Mouse (Mus musculus): ENCODE results near the gene Gprin2. TPM values are rescaled to one million over a fixed set of nuclear protein-coding genes. Genes with fewer than 3 reads are reported as not detected.

Gprin2 gene
- polyA plus RNA-seq, 1 experiment, result 0.08 TPM

DNA sequence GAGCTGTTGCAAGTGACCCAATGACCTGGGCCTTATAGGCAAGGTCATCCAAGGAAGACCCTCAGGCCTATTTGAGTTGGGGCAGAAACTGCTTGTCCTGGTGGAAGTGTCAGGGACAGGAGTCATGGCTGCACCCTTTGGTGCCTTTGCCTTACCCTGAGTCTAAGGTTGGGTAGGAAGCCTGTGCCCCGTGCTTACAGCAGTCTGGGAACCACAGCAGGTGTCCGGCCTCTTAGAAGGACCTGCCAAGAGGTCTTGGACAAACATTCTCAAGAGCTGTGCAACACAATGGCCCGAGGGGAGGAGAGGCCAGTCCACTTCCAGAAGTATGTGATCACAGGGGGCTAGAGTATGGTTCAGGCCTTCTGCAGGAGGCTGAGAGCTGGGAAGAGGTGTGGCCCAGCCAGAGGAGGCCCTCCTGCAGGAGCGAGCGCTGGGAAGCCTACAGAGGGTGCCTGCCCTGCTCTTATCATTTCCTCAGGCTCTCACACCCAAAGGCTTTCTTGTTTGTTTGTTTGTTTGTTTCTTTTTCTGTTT lies 22.0 kb upstream of the Gprin2 start:
- no peak overlapping the region for H3K4me3 ChIP-seq (ENCODE audit: control insufficient read depth, insufficient read depth, low read length)
- no peak overlapping the region for H3K27ac ChIP-seq (ENCODE audit: control insufficient read depth, insufficient read depth, low read length)
- WGBS, result 78% methylated on average over 5 of the region's 5 CpGs
- H3K36me3 ChIP-seq (ENCODE audit: control insufficient read depth, insufficient read depth, low read length), result no peaks in the 10 kb centered on the region
- no peaks in the 10 kb centered on the region; the same call in 1 of the 2 replicates for H3K27me3 ChIP-seq (ENCODE audit: control insufficient read depth, insufficient read depth, low read length)
- DNase-seq, result no peak
- no peaks in the 10 kb centered on the region for H3K4me1 ChIP-seq (replicated peaks; ENCODE audit: control insufficient read depth, insufficient read depth, low read length)
- TF ChIP-seq CTCF (IDR thresholded peaks at IDR 0.05; ENCODE audit: borderline replicate concordance, control insufficient read depth, extremely low read depth, insufficient read depth, low read length, poor library complexity) (no peak), POLR2A (IDR thresholded peaks at IDR 0.05; ENCODE audit: control insufficient read depth, extremely low read depth, insufficient read depth, low read length, poor library complexity) (no peak)

DNA sequence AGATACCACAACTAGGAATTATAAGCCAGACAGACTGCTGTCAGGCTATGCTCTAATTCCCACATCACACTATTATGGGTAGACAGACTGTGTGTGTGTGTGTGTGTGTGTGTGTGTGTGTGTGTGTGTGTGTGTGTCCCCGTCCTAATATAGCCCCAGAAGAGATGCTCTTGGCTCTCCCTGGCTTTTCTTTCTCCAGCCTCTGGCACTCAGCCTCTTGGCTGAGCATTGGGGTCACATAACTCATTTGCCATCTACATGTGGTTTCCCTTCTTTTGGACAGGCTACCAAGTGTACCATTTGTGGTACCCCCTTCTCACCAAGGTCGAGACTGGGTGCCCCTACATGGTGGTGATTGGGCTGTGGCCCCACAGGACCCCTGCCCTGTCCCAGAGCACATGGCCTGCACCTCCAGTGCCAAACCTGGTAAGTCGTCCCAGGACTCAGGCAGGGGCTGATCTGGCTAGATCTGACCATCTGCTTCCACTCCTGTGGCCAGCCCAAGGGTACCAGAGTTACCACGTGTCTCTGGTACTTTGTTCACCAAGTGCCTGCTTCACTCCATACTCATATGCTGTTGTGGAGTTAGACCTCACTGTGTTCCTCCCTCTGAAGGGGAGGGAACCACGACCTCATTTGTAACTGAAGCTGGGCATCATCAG lies 20.1 kb upstream of the Gprin2 start:
- Histone ChIP-seq H3K4me3 (ENCODE audit: control insufficient read depth, insufficient read depth, low read length) (no peak overlapping the region), H3K4me1 (replicated peaks; ENCODE audit: control insufficient read depth, insufficient read depth, low read length) (no peaks in the 10 kb centered on the region), H3K36me3 (ENCODE audit: control insufficient read depth, insufficient read depth, low read length) (no peaks in the 10 kb centered on the region), H3K27ac (ENCODE audit: control insufficient read depth, insufficient read depth, low read length) (no peak overlapping the region), H3K27me3 (ENCODE audit: control insufficient read depth, insufficient read depth, low read length) (no peaks in the 10 kb centered on the region; the same call in 1 of the 2 replicates)
- no peak for TF ChIP-seq CTCF (IDR thresholded peaks at IDR 0.05; ENCODE audit: borderline replicate concordance, control insufficient read depth, extremely low read depth, insufficient read depth, low read length, poor library complexity)
- no peak for TF ChIP-seq POLR2A (IDR thresholded peaks at IDR 0.05; ENCODE audit: control insufficient read depth, extremely low read depth, insufficient read depth, low read length, poor library complexity)
- DNase-seq, result no peak
- WGBS, result 61% methylated on average over 5 of the region's 5 CpGs

DNA sequence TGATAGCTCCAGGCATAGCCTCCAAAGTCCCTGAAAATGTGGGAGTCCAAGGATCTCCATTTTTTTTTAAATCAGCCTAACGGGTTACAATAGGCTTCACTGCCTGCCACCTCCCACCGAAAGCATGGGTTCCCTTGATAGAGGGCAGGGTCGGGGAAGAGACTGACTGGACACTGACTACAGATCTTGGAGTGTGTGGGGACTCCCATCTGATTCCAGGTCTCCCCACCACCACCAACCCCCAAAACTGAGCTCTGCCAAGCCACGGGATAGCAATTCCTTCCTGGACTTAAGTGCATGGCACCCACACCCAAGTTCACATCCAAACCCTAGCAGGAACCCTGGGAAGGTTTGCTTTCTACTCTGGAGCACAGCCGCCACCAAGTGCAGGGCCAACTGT lies 19.0 kb upstream of the Gprin2 start:
- no peak for DNase-seq
- Histone ChIP-seq H3K27ac (ENCODE audit: control insufficient read depth, insufficient read depth, low read length) (no peak overlapping the region), H3K4me1 (replicated peaks; ENCODE audit: control insufficient read depth, insufficient read depth, low read length) (no peaks in the 10 kb centered on the region), H3K27me3 (ENCODE audit: control insufficient read depth, insufficient read depth, low read length) (no peaks in the 10 kb centered on the region; the same call in 1 of the 2 replicates), H3K36me3 (ENCODE audit: control insufficient read depth, insufficient read depth, low read length) (no peaks in the 10 kb centered on the region), H3K4me3 (ENCODE audit: control insufficient read depth, insufficient read depth, low read length) (no peak overlapping the region)
- no peak for TF ChIP-seq POLR2A (IDR thresholded peaks at IDR 0.05; ENCODE audit: control insufficient read depth, extremely low read depth, insufficient read depth, low read length, poor library complexity)
- no peak for TF ChIP-seq CTCF (IDR thresholded peaks at IDR 0.05; ENCODE audit: borderline replicate concordance, control insufficient read depth, extremely low read depth, insufficient read depth, low read length, poor library complexity)
- WGBS, result 83% methylated on average over 5 of the region's 5 CpGs

DNA sequence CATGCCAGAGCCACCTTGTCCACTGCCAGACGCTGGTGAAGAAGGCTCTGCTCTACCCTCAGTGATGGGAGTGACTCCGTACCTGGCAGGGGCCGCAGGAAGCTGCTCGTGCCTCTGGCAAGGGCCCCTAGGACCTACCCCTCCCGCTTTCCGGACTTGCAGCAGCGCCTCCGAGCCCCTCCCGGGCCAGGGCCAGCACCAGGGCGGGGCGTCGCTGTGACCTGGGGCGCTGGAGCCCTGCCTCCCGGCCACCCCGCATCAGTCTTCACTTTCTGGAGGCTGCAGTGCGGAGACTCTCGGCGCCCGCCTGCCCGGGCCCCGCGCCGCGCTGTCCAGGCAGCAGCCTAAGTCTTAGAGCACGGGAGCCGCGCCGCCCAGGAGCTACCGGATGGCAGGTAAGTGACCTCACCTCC lies 18.3 kb upstream of the Gprin2 start:
- no peaks in the 10 kb centered on the region; the same call in 1 of the 2 replicates for H3K27me3 ChIP-seq (ENCODE audit: control insufficient read depth, insufficient read depth, low read length)
- no peaks in the 10 kb centered on the region for H3K4me1 ChIP-seq (replicated peaks; ENCODE audit: control insufficient read depth, insufficient read depth, low read length)
- TF ChIP-seq POLR2A (IDR thresholded peaks at IDR 0.05; ENCODE audit: control insufficient read depth, extremely low read depth, insufficient read depth, low read length, poor library complexity) (no peak), CTCF (IDR thresholded peaks at IDR 0.05; ENCODE audit: borderline replicate concordance, control insufficient read depth, extremely low read depth, insufficient read depth, low read length, poor library complexity) (no peak)
- H3K36me3 ChIP-seq (ENCODE audit: control insufficient read depth, insufficient read depth, low read length), result no peaks in the 10 kb centered on the region
- DNase-seq, result no peak
- WGBS, result 4% methylated on average over 29 of the region's 29 CpGs
- H3K27ac ChIP-seq (ENCODE audit: control insufficient read depth, insufficient read depth, low read length), result no peak overlapping the region
- no peak overlapping the region for H3K4me3 ChIP-seq (ENCODE audit: control insufficient read depth, insufficient read depth, low read length)

DNA sequence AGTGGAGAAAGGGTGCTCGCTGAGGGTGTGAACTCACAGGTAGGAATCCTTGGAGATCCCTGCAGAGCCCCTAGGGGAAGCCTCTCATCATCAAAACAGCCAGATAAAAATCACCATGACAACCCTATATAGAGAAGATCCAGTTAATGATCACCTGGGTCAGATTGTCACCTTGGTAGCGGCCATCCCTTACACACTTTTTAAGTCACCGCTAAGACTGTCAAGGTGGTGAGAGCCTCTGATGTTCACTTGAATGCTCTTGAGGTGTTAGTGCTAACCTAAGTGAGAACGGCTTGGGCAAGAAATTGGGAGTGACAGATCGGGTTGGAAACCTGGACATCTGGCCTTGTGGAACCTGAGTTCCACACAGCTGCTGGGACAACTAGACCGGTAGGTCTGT lies 17.8 kb upstream of the Gprin2 start, which contains the start of gene Syt15:
TSS of gene Syt15 (plus strand) at position 301 of the 400 bp plus-strand sequence.
- Histone ChIP-seq H3K4me1 (replicated peaks; ENCODE audit: control insufficient read depth, insufficient read depth, low read length) (no peaks in the 10 kb centered on the region), H3K4me3 (ENCODE audit: control insufficient read depth, insufficient read depth, low read length) (no peak within 1 kb of the TSS), H3K27ac (ENCODE audit: control insufficient read depth, insufficient read depth, low read length) (no peak within 1 kb of the TSS), H3K27me3 (ENCODE audit: control insufficient read depth, insufficient read depth, low read length) (no peaks in the 10 kb centered on the region; the same call in 1 of the 2 replicates), H3K36me3 (ENCODE audit: control insufficient read depth, insufficient read depth, low read length) (no peaks in the 10 kb centered on the region)
- no peak for DNase-seq
- TF ChIP-seq CTCF (IDR thresholded peaks at IDR 0.05; ENCODE audit: borderline replicate concordance, control insufficient read depth, extremely low read depth, insufficient read depth, low read length, poor library complexity) (no peak), POLR2A (IDR thresholded peaks at IDR 0.05; ENCODE audit: control insufficient read depth, extremely low read depth, insufficient read depth, low read length, poor library complexity) (no peak)
- 76% methylated on average over 6 of the region's 6 CpGs for WGBS

DNA sequence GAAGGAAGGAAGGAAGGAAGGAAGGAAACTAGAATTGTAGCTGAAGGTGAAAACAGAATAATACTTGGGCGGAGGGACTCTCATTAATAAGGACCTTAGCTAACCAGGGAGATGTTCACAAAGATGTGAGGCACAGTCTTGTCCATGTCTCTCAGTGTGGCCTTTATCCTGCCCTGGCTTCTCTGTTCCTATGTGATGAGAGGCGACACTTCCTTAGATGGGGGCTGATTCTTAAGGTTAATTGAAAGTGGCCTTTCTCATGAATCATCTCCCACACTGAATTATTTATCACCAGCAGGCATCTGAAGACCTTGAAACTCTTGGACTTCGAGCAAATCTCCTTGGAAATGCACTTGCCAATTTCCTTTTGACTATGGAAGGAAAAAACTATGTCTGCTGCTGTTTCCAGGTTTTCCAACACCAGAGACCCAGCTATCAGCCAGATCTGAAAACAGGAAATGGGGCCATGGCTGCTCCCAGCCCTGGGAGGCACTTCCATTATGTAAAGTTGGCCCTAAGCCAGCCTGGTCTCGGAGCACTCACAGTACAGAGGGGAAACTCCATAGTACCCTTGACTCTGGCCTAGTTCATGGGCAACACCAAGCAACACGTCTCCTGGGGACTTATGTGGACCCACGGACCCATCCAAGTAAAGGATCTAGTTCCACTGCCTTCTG lies 14.1 kb upstream of the Gprin2 start:
- no peak for DNase-seq
- 87% methylated on average over 6 of the region's 6 CpGs for WGBS
- Histone ChIP-seq H3K27me3 (ENCODE audit: control insufficient read depth, insufficient read depth, low read length) (no peaks in the 10 kb centered on the region; the same call in 1 of the 2 replicates), H3K27ac (ENCODE audit: control insufficient read depth, insufficient read depth, low read length) (no peak overlapping the region), H3K4me1 (replicated peaks; ENCODE audit: control insufficient read depth, insufficient read depth, low read length) (no peaks in the 10 kb centered on the region), H3K36me3 (ENCODE audit: control insufficient read depth, insufficient read depth, low read length) (no peaks in the 10 kb centered on the region), H3K4me3 (ENCODE audit: control insufficient read depth, insufficient read depth, low read length) (no peak overlapping the region)
- TF ChIP-seq CTCF (IDR thresholded peaks at IDR 0.05; ENCODE audit: borderline replicate concordance, control insufficient read depth, extremely low read depth, insufficient read depth, low read length, poor library complexity) (no peak), POLR2A (IDR thresholded peaks at IDR 0.05; ENCODE audit: control insufficient read depth, extremely low read depth, insufficient read depth, low read length, poor library complexity) (no peak)

Measured in thymus, adult 2 months (tissue).